Mouse (Mus musculus) thymus, adult 2 months (tissue): ENCODE data around the gene Scarf1. TPM values are rescaled to one million over a fixed set of nuclear protein-coding genes. Genes with fewer than 3 reads are reported as not detected.

Source experiments
- DNase-seq: peaks from one replicate; pipeline ENCODE4 v3.0.0; 2021
- H3K27ac ChIP-seq: fragments of 200-500 bp; 2 replicates; pipeline ENCODE4 v1.5.1; 2012; ENCODE audit warnings: low read length, control low read depth; ENCODE audit not compliant: control insufficient read depth, insufficient read depth
- H3K27me3 ChIP-seq: fragments of 200-500 bp; 2 replicates; pipeline ENCODE4 v1.6.1; 2012; ENCODE audit warnings: mild to moderate bottlenecking, low read length, moderate library complexity, mixed read lengths; ENCODE audit not compliant: control insufficient read depth, insufficient read depth
- H3K36me3 ChIP-seq: fragments of 200-500 bp; 2 replicates; pipeline ENCODE4 v1.6.1; 2012; ENCODE audit warnings: mild to moderate bottlenecking, low read length, moderate library complexity; ENCODE audit not compliant: control insufficient read depth, insufficient read depth
- H3K4me1 ChIP-seq: fragments of 200-500 bp; replicated peaks from 2 replicates; pipeline ENCODE4 v1.6.1; 2012; ENCODE audit warnings: low read length; ENCODE audit not compliant: control insufficient read depth, insufficient read depth
- H3K4me3 ChIP-seq: fragments of 200-500 bp; 2 replicates; pipeline ENCODE4 v1.5.1; 2012; ENCODE audit warnings: mild to moderate bottlenecking, low read length, control low read depth, moderate library complexity; ENCODE audit not compliant: control insufficient read depth, insufficient read depth
- CTCF ChIP-seq: fragments of 200-500 bp; IDR thresholded peaks from 2 replicates; pipeline ENCODE4 v1.5.1; 2012; ENCODE audit warnings: mild to moderate bottlenecking, control low read depth, low read length, moderate library complexity, borderline replicate concordance; ENCODE audit not compliant: control insufficient read depth, poor library complexity, insufficient read depth; ENCODE audit errors: extremely low read depth
- POLR2A ChIP-seq: fragments of 200-500 bp; IDR thresholded peaks from 2 replicates; pipeline ENCODE4 v1.6.1; 2012; ENCODE audit warnings: mild to moderate bottlenecking, low read length, control low read depth, moderate library complexity; ENCODE audit not compliant: control insufficient read depth, poor library complexity, insufficient read depth; ENCODE audit errors: extremely low read depth
- WGBS: fragments of 180-500 bp; shearing (Covaris S2); methylation state at CpG from one replicate; pipeline ENCODE4 v1.1.7; 2018; 5-methylcytosine and 5-hydroxymethylcytosine counted together
- polyA plus RNA-seq: library from polyadenylated mRNA; depleted of rRNA; stranded (reverse); fragments of >200 nt; gene quantifications from 2 replicates; pipeline ENCODE4 v1.2.3, GENCODE M21; 2012

The Scarf1 gene
- polyA plus RNA-seq, 1 experiment = 4.7 TPM

DNA sequence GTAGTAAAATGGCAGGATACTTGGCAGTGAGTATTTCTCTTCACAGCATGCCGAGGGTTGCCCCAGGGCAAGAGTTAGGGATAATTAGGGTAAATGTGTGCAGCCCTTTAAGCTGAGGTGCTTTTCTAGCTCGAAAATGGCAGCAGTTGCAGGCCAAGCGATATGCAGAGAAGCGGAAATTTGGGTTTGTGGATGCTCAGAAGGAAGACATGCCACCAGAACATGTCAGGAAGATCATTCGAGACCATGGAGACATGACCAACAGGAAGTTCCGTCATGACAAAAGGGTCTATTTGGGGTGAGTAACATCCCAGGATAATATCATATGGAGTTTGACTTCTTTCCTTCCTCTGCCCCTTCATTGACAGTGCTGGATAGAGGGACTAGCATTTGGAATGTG, 25.8 kb upstream of the Scarf1 start:
- Histone ChIP-seq H3K4me1 (peaks cover 6% of the 10 kb centered on the region), H3K27ac (no peak overlapping the region), H3K36me3 (peaks cover 32% of the 10 kb centered on the region), H3K4me3 (peak overlapping the region; percentile 32), H3K27me3 (no peaks in the 10 kb centered on the region)
- TF ChIP-seq CTCF (no peak), POLR2A (no peak)
- WGBS = 24% methylated on average over 6 of the region's 6 CpGs
- DNase-seq = no peak

DNA sequence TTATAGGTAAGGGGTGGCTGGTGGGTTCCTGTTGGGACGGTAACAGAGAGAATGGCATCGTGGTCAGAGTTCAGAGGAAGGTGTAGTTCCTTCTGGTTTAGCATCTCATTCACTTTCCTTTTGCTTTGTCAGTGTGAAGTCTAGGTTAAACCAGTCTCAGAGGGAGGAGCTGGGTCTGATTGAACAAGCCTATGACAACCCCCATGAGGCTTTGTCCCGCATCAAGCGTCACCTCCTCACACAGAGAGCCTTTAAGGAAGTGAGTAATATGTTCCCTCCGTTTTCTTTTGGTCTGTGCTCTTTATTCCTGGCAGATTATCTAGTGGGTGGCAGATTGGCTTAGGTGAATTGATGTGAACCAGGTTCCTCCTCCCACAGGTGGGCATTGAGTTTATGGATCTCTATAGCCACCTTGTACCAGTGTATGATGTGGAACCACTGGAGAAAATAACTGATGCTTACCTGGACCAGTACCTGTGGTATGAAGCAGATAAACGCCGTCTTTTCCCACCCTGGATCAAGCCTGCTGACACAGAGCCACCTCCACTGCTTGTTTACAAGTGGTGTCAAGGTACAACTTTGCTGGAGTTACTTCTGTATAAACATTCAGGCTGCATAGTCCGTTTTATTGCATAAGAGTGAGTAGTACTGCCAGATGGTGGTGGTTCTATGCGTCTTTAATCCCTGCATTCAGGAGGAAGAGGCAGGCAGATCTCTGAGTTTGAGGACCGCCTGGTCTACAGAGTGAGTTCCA, 18.9 kb upstream of the Scarf1 start:
- Histone ChIP-seq H3K36me3 (peaks cover 100% of the 10 kb centered on the region), H3K4me1 (no peaks in the 10 kb centered on the region), H3K27me3 (no peaks in the 10 kb centered on the region), H3K4me3 (no peak overlapping the region), H3K27ac (no peak overlapping the region)
- no peak for TF ChIP-seq POLR2A
- TF ChIP-seq CTCF = no peak
- DNase-seq = no peak
- WGBS = 95% methylated on average over 10 of the region's 10 CpGs

DNA sequence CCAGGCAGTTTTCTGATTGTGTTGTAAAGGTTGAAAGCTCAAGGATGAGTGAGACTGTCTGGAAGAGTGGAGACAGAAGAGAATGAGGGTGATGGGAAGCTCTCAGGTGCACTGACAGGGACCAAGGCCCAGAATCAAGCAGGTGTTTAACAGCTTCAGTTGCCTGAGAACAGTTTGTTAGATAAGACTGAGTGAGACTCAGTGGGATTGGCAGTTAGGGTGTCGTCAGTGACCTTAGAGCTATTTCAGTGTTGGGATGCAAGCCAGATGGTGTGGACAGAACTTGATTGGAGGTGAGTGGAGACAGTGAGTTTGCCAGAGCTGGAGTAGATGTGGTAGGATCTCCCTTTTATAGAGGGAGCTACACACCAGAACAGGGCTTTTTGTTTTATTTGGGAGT, 15.2 kb upstream of the Scarf1 start:
- TF ChIP-seq POLR2A = no peak
- TF ChIP-seq CTCF = no peak
- no peak for DNase-seq
- no peaks in the 10 kb centered on the region for H3K4me1 ChIP-seq
- H3K27me3 ChIP-seq = no peaks in the 10 kb centered on the region
- H3K4me3 ChIP-seq = no peak overlapping the region
- H3K36me3 ChIP-seq = peaks cover 100% of the 10 kb centered on the region
- no peak overlapping the region for H3K27ac ChIP-seq
- WGBS = 92% methylated on average over 1 of the region's 1 CpGs

DNA sequence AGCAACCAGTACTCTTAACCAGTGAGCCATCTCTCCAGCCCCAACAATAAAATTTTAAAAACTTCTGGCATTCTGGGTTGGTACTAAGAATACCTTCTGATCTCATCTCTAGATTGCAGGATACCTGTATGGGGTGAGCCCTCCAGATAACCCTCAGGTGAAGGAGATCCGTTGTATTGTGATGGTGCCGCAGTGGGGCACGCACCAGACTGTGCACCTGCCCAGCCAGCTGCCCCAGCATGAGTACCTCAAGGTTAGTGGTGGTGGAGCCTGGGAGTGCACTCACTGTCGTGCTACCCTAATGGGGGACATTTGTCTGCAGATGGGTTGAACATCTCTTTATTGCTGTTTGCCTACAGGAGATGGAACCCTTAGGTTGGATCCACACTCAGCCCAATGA, 5.2 kb upstream of the Scarf1 start:
- Histone ChIP-seq H3K27ac (no peak overlapping the region), H3K4me1 (peaks cover 7% of the 10 kb centered on the region), H3K4me3 (no peak overlapping the region), H3K36me3 (peaks cover 63% of the 10 kb centered on the region), H3K27me3 (no peaks in the 10 kb centered on the region)
- no peak for DNase-seq
- TF ChIP-seq POLR2A (no peak), CTCF (no peak)
- 96% methylated on average over 4 of the region's 4 CpGs for WGBS

DNA sequence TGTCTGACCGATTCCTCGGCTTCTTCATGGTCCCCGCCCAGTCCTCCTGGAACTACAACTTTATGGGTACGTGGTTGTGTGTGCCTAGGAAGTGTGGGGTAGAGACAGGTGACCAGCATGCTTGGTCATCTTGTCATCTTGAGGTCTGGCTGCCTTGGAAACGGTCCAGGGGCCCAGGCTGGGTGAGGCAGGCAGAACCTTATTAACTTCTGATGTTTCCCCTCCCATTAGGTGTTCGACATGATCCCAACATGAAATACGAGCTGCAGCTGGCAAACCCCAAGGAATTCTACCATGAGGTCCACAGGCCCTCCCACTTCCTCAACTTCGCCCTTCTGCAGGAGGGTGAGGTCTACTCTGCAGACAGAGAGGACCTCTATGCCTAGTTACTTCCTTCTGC, 4.4 kb upstream of the Scarf1 start:
- 89% methylated on average over 8 of the region's 8 CpGs for WGBS
- H3K36me3 ChIP-seq = peaks cover 55% of the 10 kb centered on the region
- no peak overlapping the region for H3K4me3 ChIP-seq
- peaks cover 7% of the 10 kb centered on the region for H3K4me1 ChIP-seq
- no peak for TF ChIP-seq POLR2A
- TF ChIP-seq CTCF = no peak
- H3K27ac ChIP-seq = no peak overlapping the region
- no peak for DNase-seq
- no peaks in the 10 kb centered on the region for H3K27me3 ChIP-seq

DNA sequence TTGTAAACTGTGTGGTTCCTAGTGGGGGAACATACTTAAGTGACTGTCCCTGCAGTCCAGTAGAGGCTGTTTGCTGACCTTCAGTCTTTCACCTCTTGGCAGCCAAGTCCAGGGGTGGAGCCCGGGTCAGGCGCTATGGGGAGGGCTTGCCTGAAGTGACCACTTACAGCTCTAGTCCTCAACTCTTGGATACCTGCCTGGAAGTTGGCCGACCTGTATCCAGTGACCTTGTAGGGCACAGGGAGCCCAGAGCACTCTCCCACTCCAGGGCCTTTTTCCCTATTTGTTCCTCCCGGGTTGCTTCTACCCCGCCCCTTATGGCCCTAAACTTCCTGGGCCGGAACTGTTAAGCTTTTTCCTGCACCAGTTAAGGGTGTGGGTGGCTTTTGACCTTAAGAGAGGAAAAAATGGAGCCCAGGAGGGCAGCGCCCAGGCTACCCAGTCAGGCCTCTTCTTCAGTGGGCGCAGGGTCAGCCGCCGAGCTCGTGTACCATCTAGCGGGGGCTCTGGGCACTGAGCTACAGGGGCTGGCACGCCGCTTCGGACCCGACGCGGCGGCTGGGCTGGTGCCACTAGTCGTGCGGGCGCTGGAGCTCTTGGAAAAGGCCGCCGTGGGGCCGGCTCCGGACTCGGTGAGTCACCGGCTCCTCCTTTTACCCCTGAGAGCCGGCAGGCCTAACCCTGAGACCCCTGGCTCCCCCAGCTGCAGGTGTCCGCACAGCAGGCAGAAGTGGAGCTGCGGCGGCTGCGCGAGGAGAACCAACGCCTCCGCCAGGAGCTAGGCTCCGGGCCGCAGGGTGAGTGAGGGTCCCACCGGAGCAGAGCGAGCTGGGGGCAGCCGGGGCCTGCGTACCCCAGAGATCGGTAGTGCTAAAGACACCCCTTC, 3.4 kb upstream of the Scarf1 start, which contains the start of gene Rilp:
TSS of gene Rilp (plus strand) at position 354 of the 886 bp plus-strand sequence.
- Histone ChIP-seq H3K36me3 (peaks cover 44% of the 10 kb centered on the region), H3K4me1 (peaks cover 7% of the 10 kb centered on the region), H3K27ac (no peak within 1 kb of the TSS), H3K4me3 (peak within 1 kb of the TSS; percentile 57), H3K27me3 (no peaks in the 10 kb centered on the region)
- 12% methylated on average over 43 of the region's 43 CpGs for WGBS
- no peak for TF ChIP-seq POLR2A
- peak; percentile 66; the same call in 1 of the 2 replicates for TF ChIP-seq CTCF
- DNase-seq = peak; percentile 74
